Mouse (Mus musculus) heart, embryonic 12.5 days (tissue): ENCODE results near the gene Eif3c. TPM values are rescaled to one million over a fixed set of nuclear protein-coding genes. Genes with fewer than 3 reads are reported as not detected.

Experiments
- ATAC-seq: fragments of 200-750 bp; cut with Nextera tagmentation; 2 replicates; pipeline ENCODE4 v1.8.0; 2017; ENCODE audit warnings: moderate TSS enrichment, moderate library complexity; ENCODE audit not compliant: insufficient number of reproducible peaks, low FRiP score
- H3K27ac ChIP-seq: fragments of 300-500 bp; sonication (generic); 2 replicates; pipeline ENCODE4 v1.5.1; 2016; ENCODE audit warnings: mild to moderate bottlenecking, moderate library complexity; ENCODE audit not compliant: poor library complexity, severe bottlenecking
- H3K27me3 ChIP-seq: fragments of 300-500 bp; sonication (generic); replicated peaks from 2 replicates; pipeline ENCODE4 v1.6.1; 2016; ENCODE audit warnings: mild to moderate bottlenecking, moderate library complexity
- H3K36me3 ChIP-seq: fragments of 300-500 bp; sonication (generic); 2 replicates; pipeline ENCODE4 v1.6.1; 2016; ENCODE audit warnings: mild to moderate bottlenecking, moderate library complexity
- H3K4me1 ChIP-seq: fragments of 300-500 bp; sonication (generic); replicated peaks from 2 replicates; pipeline ENCODE4 v1.6.1; 2016; ENCODE audit warnings: mild to moderate bottlenecking
- H3K4me2 ChIP-seq: fragments of 300-500 bp; sonication (generic); 2 replicates; pipeline ENCODE4 v1.6.1; 2016; ENCODE audit warnings: mild to moderate bottlenecking, moderate library complexity
- H3K4me3 ChIP-seq: fragments of 300-500 bp; sonication (generic); 2 replicates; pipeline ENCODE4 v1.5.1; 2016; ENCODE audit warnings: mild to moderate bottlenecking
- H3K9ac ChIP-seq: fragments of 300-500 bp; sonication (generic); 2 replicates; pipeline ENCODE4 v1.6.1; 2016; ENCODE audit warnings: mild to moderate bottlenecking, moderate library complexity
- H3K9me3 ChIP-seq: fragments of 300-500 bp; sonication (generic); replicated peaks from 2 replicates; pipeline ENCODE4 v1.6.1; 2016; ENCODE audit warnings: mild to moderate bottlenecking, moderate library complexity
- WGBS: fragments of 180-500 bp; shearing (Covaris S2); methylation state at CpG from one replicate; pipeline ENCODE4 v1.1.7; 2016; 5-methylcytosine and 5-hydroxymethylcytosine counted together
- polyA plus RNA-seq: library from polyadenylated mRNA; unstranded; fragments of >200 nt; fragmentation: Nextera tagmentation; extraction: Ambion mirVana; gene quantifications from 2 replicates; pipeline ENCODE4 v1.2.1, GENCODE M21; 2016

Gene Eif3c
- polyA plus RNA-seq, 1 experiment from 2014 or later: 151 TPM

- H3K9me3 ChIP-seq: no peaks in the 10 kb centered on the region
- H3K4me1 ChIP-seq: no peaks in the 10 kb centered on the region
- no peaks in the 10 kb centered on the region for H3K27me3 ChIP-seq
- H3K36me3 ChIP-seq: peaks cover 92% of the 10 kb centered on the region
- WGBS: 89% methylated on average over 5 of the region's 5 CpGs
- no peak for ATAC-seq
- H3K4me3 ChIP-seq: no peak overlapping the region
- H3K27ac ChIP-seq: no peak overlapping the region
- no peak overlapping the region for H3K4me2 ChIP-seq
- no peak overlapping the region for H3K9ac ChIP-seq
These were observed 9.6 kb downstream of the Eif3c start for GRCm38 (mm10) chr7:126556635-126557034.

- WGBS: 88% methylated on average over 1 of the region's 1 CpGs
These were observed 11.4 kb downstream of the Eif3c start for GRCm38 (mm10) chr7:126554796-126555195.

DNA sequence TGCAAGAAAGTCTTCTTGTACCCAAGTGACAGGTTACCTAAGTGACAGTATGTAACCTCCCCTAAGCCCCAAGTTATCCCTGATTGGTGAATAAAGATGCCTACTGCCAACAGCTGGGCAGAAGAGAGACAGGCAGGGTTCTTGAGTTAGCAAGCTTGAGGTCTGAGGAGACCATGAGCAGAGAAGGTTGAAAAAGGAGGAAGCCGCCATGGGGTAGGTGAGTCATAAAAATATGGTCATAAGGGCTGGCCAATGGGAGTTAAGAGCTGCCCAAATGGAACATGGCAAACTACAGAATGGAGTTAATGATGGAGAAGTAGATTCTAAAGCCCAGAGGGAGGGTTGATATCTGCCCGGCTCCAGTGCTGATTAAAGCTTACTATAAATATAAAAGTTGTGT, 20.6 kb downstream of the Eif3c start:
- no peaks in the 10 kb centered on the region for H3K4me1 ChIP-seq
- H3K4me2 ChIP-seq: no peak overlapping the region
- H3K4me3 ChIP-seq: no peak overlapping the region
- H3K36me3 ChIP-seq: peaks cover 59% of the 10 kb centered on the region
- 90% methylated on average over 2 of the region's 2 CpGs for WGBS
- no peaks in the 10 kb centered on the region for H3K27me3 ChIP-seq
- ATAC-seq: no peak
- no peaks in the 10 kb centered on the region for H3K9me3 ChIP-seq
- H3K27ac ChIP-seq: no peak overlapping the region
- no peak overlapping the region for H3K9ac ChIP-seq

More at GRCm38 (mm10) chr7:126554796-126555195, 11.4 kb downstream of the Eif3c start:
- Histone ChIP-seq H3K9me3 (no peaks in the 10 kb centered on the region), H3K4me3 (no peak overlapping the region), H3K36me3 (peaks cover 94% of the 10 kb centered on the region), H3K4me2 (no peak overlapping the region), H3K27ac (no peak overlapping the region), H3K4me1 (no peaks in the 10 kb centered on the region), H3K27me3 (no peaks in the 10 kb centered on the region), H3K9ac (no peak overlapping the region)
- no peak for ATAC-seq

DNA sequence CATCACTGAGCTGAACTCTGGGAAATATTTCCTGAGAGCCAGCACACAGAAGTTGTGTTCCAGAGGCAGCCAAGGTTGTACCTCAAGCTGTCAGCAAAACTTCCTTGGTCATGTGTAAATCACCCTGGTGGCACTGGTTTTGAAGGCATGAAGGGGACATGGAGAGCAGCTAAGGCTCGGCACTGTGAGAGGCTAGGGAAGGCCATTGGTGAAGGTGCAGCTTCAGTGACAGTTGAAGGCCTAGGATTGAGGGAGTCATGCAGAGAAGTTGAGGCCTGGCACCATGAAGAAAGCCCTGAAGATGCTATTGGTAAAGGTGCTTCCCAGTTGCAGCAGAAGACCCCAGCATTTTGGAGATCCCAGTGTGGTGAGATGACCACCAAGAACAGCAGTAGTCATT, 24.6 kb downstream of the Eif3c start:
- ATAC-seq: no peak
- peaks cover 6% of the 10 kb centered on the region for H3K27me3 ChIP-seq
- H3K9ac ChIP-seq: no peak overlapping the region
- WGBS: 77% methylated on average over 1 of the region's 1 CpGs
- H3K4me3 ChIP-seq: no peak overlapping the region
- H3K9me3 ChIP-seq: no peaks in the 10 kb centered on the region
- 0 out of 2 replicates have a peak, but pooled peaks cover under 1% of the 10 kb centered on the region for H3K4me1 ChIP-seq
- no peak overlapping the region for H3K4me2 ChIP-seq
- peaks cover 20% of the 10 kb centered on the region for H3K36me3 ChIP-seq
- no peak overlapping the region for H3K27ac ChIP-seq

GRCm38 (mm10) chr7:126537820-126538585, 28.2 kb downstream of the Eif3c start:
- no peaks in the 10 kb centered on the region for H3K9me3 ChIP-seq
- H3K9ac ChIP-seq: no peak overlapping the region
- no peak overlapping the region for H3K4me3 ChIP-seq
- 73% methylated on average over 5 of the region's 5 CpGs for WGBS
- peaks cover 11% of the 10 kb centered on the region for H3K27me3 ChIP-seq
- no peak for ATAC-seq
- H3K4me2 ChIP-seq: no peak overlapping the region
- H3K4me1 ChIP-seq: 0 out of 2 replicates have a peak, but pooled peaks cover 5% of the 10 kb centered on the region
- H3K27ac ChIP-seq: no peak overlapping the region
- H3K36me3 ChIP-seq: no peaks in the 10 kb centered on the region

DNA sequence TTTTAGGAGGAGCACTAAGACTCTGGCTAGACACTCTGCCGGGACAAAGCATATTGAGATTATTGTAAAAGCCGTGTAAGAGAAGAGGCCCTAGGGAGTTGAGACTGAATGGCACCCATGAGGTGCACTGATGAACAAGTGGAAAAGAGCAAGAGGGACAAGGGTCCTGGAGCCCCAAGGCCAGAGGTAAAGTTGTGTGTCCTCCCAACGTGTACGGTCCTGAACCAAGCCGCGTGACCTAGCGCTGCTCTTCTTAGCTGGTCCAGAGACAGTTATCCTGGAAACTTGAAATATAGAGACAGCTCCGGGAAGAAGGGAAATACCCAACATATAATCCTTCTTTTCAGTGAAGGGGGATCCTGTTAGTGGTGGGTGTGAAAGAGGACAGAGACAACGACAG, 29.7 kb downstream of the Eif3c start:
- Histone ChIP-seq H3K9me3 (no peaks in the 10 kb centered on the region), H3K4me2 (peak overlapping the region; percentile 91), H3K27ac (no peak overlapping the region), H3K9ac (no peak overlapping the region; the same call in 1 of the 2 replicates), H3K4me1 (0 out of 2 replicates have a peak, but pooled peaks cover 5% of the 10 kb centered on the region), H3K4me3 (peak overlapping the region; percentile 57), H3K27me3 (peaks cover 11% of the 10 kb centered on the region), H3K36me3 (no peaks in the 10 kb centered on the region)
- 59% methylated on average over 9 of the region's 9 CpGs for WGBS
- no peak for ATAC-seq

GRCm38 (mm10) chr7:126535766-126536165, 30.4 kb downstream of the Eif3c start:
- H3K9ac ChIP-seq: peak overlapping the region; percentile 74
- ATAC-seq: no peak
- peak overlapping the region; percentile 57 for H3K4me3 ChIP-seq
- 3% methylated on average over 28 of the region's 28 CpGs for WGBS
- no peaks in the 10 kb centered on the region for H3K9me3 ChIP-seq
- H3K27me3 ChIP-seq: peaks cover 11% of the 10 kb centered on the region
- peak overlapping the region; percentile 91 for H3K4me2 ChIP-seq
- 0 out of 2 replicates have a peak, but pooled peaks cover 5% of the 10 kb centered on the region for H3K4me1 ChIP-seq
- no peaks in the 10 kb centered on the region for H3K36me3 ChIP-seq
- no peak overlapping the region for H3K27ac ChIP-seq

DNA sequence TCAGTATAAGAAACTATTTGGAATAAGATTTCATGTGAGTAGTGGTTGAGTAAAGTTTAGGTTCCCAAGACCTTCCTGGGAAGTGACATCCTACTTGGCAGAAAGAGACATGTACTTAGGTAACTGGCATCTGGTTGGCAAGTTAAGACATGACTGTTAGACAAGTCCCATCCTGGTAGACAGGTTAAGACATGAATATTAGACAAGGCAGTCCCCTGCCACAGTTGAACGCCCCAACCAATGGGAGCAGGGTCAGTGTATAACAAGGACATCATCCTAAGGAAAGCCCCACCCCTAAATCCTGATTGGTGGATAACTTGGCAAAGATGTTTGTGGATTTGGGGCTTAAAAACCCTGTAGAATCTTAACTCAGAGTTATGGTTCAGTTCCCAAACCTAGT, 32.8 kb downstream of the Eif3c start:
- Histone ChIP-seq H3K36me3 (no peaks in the 10 kb centered on the region), H3K27ac (no peak overlapping the region), H3K4me2 (no peak overlapping the region), H3K9ac (no peak overlapping the region), H3K4me3 (no peak overlapping the region), H3K9me3 (no peaks in the 10 kb centered on the region), H3K27me3 (peaks cover 11% of the 10 kb centered on the region), H3K4me1 (0 out of 2 replicates have a peak, but pooled peaks cover 5% of the 10 kb centered on the region)
- ATAC-seq: no peak
- WGBS: 66% methylated on average over 1 of the region's 1 CpGs

DNA sequence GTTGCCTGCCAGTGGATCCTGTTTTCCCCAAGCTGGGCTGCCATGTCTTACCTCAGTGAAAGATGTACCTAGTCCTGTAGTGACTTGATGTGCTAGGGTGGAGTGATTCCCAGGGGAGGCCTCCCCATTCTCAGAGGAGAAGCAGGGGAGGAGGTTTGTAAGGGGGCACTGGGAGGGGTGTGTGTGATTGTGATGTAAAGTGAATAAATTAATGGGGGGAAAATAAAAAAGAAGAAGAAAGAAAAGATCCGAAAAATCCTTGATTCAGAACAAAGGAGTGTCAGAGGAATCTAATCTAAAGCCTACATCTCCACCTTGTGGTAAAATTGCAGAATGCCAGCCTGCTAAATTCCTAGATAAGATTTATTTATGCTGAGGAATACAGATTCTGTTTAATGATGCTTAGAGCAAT, 38.0 kb downstream of the Eif3c start:
- Histone ChIP-seq H3K4me2 (no peak overlapping the region), H3K27me3 (no peaks in the 10 kb centered on the region), H3K9ac (no peak overlapping the region), H3K9me3 (no peaks in the 10 kb centered on the region), H3K36me3 (no peaks in the 10 kb centered on the region), H3K4me1 (no peaks in the 10 kb centered on the region), H3K4me3 (no peak overlapping the region), H3K27ac (no peak overlapping the region)
- ATAC-seq: no peak
- WGBS: 15% methylated on average over 1 of the region's 1 CpGs

GRCm38 (mm10) chr7:126523316-126523715, 42.9 kb downstream of the Eif3c start:
- H3K4me3 ChIP-seq: no peak overlapping the region
- H3K4me2 ChIP-seq: no peak overlapping the region
- no peaks in the 10 kb centered on the region for H3K9me3 ChIP-seq
- H3K9ac ChIP-seq: no peak overlapping the region
- H3K27ac ChIP-seq: no peak overlapping the region
- 0 out of 2 replicates have a peak, but pooled peaks cover 3% of the 10 kb centered on the region for H3K27me3 ChIP-seq
- 70% methylated on average over 3 of the region's 3 CpGs for WGBS
- no peak for ATAC-seq
- H3K36me3 ChIP-seq: no peaks in the 10 kb centered on the region
- H3K4me1 ChIP-seq: no peaks in the 10 kb centered on the region

DNA sequence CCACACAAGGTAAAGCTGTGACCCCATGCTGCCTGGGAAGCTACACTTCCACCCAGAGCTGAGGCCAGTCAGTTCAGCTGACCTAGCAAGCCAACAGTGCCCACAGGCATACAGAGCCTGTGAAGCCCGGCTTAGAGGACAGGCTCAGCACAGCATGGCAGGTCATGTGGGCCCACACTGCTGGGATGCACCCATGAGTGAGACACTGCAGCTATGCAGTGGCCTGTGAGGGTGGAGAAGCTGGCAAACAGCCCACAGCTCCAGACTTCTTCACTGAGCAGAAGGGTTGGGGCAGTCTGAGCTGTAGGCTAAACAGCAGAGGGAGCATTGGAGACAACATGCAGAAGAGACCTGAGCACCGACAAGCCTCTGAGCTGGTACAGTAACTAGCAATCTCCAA, 46.7 kb downstream of the Eif3c start:
- ATAC-seq: no peak
- Histone ChIP-seq H3K4me1 (no peaks in the 10 kb centered on the region), H3K9ac (no peak overlapping the region), H3K27me3 (0 out of 2 replicates have a peak, but pooled peaks cover 3% of the 10 kb centered on the region), H3K4me2 (no peak overlapping the region), H3K9me3 (no peaks in the 10 kb centered on the region), H3K4me3 (no peak overlapping the region), H3K36me3 (no peaks in the 10 kb centered on the region), H3K27ac (no peak overlapping the region)
- WGBS: 50% methylated on average over 2 of the region's 2 CpGs
